Mouse (Mus musculus) liver, adult 2 months (tissue): Measurements from ENCODE around the gene Adgrl1.

Experiments
- CTCF ChIP-seq: fragments of 200-500 bp; IDR thresholded peaks from 2 replicates; pipeline ENCODE4 v1.5.1; 2011; ENCODE audit warnings: low read depth, low read length, control low read depth
- POLR2A ChIP-seq: fragments of 200-500 bp; IDR thresholded peaks from 2 replicates; pipeline ENCODE4 v1.6.1; 2011; ENCODE audit warnings: low read length, control low read depth; ENCODE audit not compliant: insufficient read depth; ENCODE audit errors: extremely low read depth

DNA sequence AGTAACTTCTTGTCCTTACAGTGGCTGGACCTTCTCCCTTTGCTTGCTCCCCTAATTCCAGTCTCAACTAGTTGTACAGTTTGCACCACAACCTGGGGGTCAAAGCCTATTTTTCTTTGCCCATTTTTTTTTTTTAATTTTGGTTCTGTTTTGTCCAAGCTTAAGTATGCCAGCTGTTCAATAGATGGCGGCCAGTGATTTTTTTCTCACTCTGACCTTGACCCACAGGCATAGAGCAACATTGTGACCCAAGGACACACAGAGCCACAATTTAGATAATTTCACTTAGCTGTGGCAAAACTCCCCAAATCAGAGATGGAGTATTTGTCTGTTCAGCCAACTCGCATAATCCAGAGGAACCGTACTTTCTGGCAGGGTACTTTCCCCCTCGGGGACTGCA lies 71.2 kb downstream of the Adgrl1 start:
- no peak for TF ChIP-seq CTCF
- no peak for TF ChIP-seq POLR2A
